ENCODE assay signal across 16 mouse cellular contexts in the genomic region with DNA sequence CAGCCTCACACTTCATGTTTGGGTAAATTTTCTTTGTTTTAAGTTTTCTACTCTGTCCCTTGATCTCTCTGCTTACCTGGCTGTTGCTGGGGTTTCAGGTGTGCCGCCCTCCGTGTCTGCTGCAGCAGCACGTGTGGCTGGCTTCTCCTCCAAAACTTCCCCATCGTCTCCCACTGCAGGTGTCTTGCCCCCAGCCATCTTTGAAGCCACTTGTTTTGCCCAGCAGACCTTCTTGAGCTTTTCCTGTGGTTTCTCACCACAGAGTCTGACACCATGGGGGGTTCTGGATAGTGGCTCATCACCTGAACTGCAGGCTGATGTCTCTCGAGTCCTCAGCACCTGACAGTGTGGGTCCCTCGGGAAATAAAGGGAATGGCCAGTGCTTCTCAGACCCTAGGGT. TPM values are rescaled to one million over a fixed set of nuclear protein-coding genes. Genes with fewer than 3 reads are reported as not detected.
"Had no signal": no experiment of that assay in that cellular context is flagged by ENCODE, and none has a peak within 500 bp of the region (broad histone marks: within the 10 kb centered on the region; RNA-seq: fewer than 3 reads in every experiment).

No protein-coding gene starts in this region.

- DNase-seq: kidney, adult 18-20 months; kidney, adult 9 months; kidney, postnatal 14 days; layer of hippocampus, postnatal 36 days; liver, embryonic 13.5 days; lung, adult 2 months; right cerebral cortex, adult 18-20 months; right cerebral cortex, postnatal 25 days; spleen, adult 18-20 months had no signal

RNA-seq across cellular contexts. Expression of a gene that starts 3.0 kb away (rescaled TPM):
- total RNA-seq: layer of hippocampus, adult 8-10 months; layer of hippocampus, postnatal 10 days; layer of hippocampus, postnatal 36 days; left cerebral cortex, adult 2 months; left cerebral cortex, postnatal 10 days; left cerebral cortex, postnatal 36 days; liver, adult 2 months; megakaryocyte, adult 5-6 weeks had no signal

RNA-seq across cellular contexts. Expression of a gene that starts 3.0 kb away (rescaled TPM):
- total RNA-seq: layer of hippocampus, adult 8-10 months; layer of hippocampus, postnatal 10 days; layer of hippocampus, postnatal 36 days; left cerebral cortex, adult 2 months; left cerebral cortex, postnatal 10 days; left cerebral cortex, postnatal 36 days; liver, adult 2 months; megakaryocyte, adult 5-6 weeks had no signal

RNA-seq across cellular contexts. Expression of a gene that starts 20.3 kb away (rescaled TPM):
- total RNA-seq: layer of hippocampus, adult 8-10 months; layer of hippocampus, postnatal 10 days; layer of hippocampus, postnatal 36 days; left cerebral cortex, adult 2 months; left cerebral cortex, postnatal 10 days; left cerebral cortex, postnatal 36 days; liver, adult 2 months; megakaryocyte, adult 5-6 weeks had no signal

RNA-seq across cellular contexts. Expression of a gene that starts 21.8 kb away (rescaled TPM):
- total RNA-seq: layer of hippocampus, adult 8-10 months; layer of hippocampus, postnatal 10 days; layer of hippocampus, postnatal 36 days; left cerebral cortex, adult 2 months; left cerebral cortex, postnatal 10 days; left cerebral cortex, postnatal 36 days; liver, adult 2 months; megakaryocyte, adult 5-6 weeks had no signal

RNA-seq across cellular contexts. Expression of a gene that starts 26.6 kb away (rescaled TPM):
- total RNA-seq: layer of hippocampus, adult 8-10 months; layer of hippocampus, postnatal 10 days; layer of hippocampus, postnatal 36 days; left cerebral cortex, adult 2 months; left cerebral cortex, postnatal 10 days; left cerebral cortex, postnatal 36 days; liver, adult 2 months; megakaryocyte, adult 5-6 weeks had no signal
